Mouse (Mus musculus) E14TG2a.4 (cell line): ENCODE data around the gene Yipf4.
A peak's percentile ranks its signal among the peaks of the same experiment; 100 is the strongest.

Experiments used
- H3K27me3 ChIP-seq: 2 replicates; pipeline ENCODE4 v1.6.1; 2014; ENCODE audit warnings: low read length, control low read depth; ENCODE audit not compliant: insufficient read depth
- H3K36me3 ChIP-seq: 2 replicates; pipeline ENCODE4 v1.6.1; 2014; ENCODE audit warnings: low read length, control low read depth; ENCODE audit not compliant: insufficient read depth
- H3K4me1 ChIP-seq: replicated peaks from 2 replicates; pipeline ENCODE4 v1.6.1; 2014; ENCODE audit warnings: low read depth, low read length, control low read depth
- H3K4me3 ChIP-seq: replicated peaks from 2 replicates; pipeline ENCODE4 v1.5.1; 2014; ENCODE audit warnings: mild to moderate bottlenecking, low read length
- H3K9me3 ChIP-seq: 2 replicates; pipeline ENCODE4 v1.6.1; 2014; ENCODE audit warnings: low read length, control low read depth
- CTCF ChIP-seq: conservative IDR thresholded peaks from 2 replicates; pipeline ENCODE4 v1.5.1; 2014; ENCODE audit warnings: low read length
- NANOG ChIP-seq: IDR thresholded peaks from 2 replicates; pipeline ENCODE4 v1.6.1; 2014; ENCODE audit warnings: borderline replicate concordance, low read length, mixed read lengths
- POU5F1 ChIP-seq: IDR thresholded peaks from 2 replicates; pipeline ENCODE4 v1.6.1; 2014; ENCODE audit warnings: low read length, borderline replicate concordance

The Yipf4 gene

DNA sequence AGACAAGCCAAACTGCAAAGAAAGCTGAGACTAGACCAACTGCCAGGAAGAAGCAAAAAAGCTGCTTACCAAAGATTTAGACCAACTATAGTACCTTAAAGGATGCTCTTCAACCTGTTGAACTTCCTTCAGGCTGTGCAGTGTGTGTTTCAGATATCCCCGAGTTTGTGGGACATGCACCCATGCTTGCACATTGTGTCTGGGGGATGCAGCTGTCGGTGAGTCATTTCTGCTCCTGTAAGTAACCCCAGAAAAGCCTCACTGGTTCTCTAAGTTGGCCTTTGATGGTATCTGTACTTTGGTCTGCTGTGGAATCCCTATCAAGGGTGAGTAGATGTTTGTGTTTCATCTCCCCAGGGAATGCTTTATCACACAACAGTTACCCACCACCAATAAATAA lies 23.0 kb downstream of the Yipf4 start:
- H3K9me3 ChIP-seq, result no peaks in the 10 kb centered on the region
- no peak overlapping the region for H3K4me3 ChIP-seq
- TF ChIP-seq POU5F1 (no peak), NANOG (no peak), CTCF (no peak)
- H3K36me3 ChIP-seq, result no peaks in the 10 kb centered on the region
- peaks cover 8% of the 10 kb centered on the region for H3K4me1 ChIP-seq
- H3K27me3 ChIP-seq, result no peaks in the 10 kb centered on the region

DNA sequence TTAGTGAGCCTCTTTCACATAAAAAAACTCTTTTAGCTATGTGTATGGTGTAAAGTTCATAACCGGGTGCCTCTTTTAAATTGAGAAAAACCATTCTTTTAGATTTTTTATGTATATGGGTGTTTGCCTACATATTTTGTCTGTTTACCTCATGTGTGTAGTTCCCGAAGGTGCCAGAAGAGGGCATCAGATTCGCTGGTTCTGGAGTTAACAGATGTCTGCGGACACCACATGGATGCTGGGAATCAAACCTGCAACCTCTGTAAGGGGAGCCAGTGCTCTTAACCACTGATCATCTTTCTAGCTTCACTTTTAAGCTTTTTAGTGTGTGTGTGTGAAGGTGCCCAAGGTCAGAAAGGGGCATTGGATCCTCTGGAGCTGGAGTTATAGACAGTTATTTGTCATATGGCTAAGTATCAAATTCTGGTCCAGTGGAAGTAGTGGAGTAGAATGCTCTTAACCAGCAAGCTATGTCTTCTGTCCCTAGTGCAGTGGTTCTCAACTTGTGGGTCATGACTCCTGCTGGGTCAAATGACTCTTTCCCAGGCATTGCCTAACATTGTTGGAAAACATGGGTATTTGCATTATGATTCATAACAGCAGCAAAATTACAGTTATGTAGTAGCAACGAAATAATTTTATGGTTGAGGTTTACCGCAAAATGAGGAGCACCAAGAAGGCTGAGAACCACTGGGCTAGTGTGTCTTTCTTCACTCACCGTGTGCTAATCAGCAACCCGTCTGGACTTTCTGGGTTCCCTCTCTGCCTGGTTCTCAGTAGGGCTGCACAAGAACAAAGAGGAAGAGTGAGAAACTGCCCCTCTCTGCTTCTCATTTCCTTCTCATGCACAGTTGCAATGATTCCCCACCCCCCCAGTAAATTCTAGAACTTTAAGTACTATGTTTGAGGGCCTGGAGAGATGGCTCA lies 33.8 kb downstream of the Yipf4 start:
- Histone ChIP-seq H3K9me3 (no peaks in the 10 kb centered on the region), H3K4me1 (peaks cover 18% of the 10 kb centered on the region), H3K27me3 (no peaks in the 10 kb centered on the region), H3K36me3 (peaks cover 17% of the 10 kb centered on the region), H3K4me3 (no peak overlapping the region)
- TF ChIP-seq POU5F1 (no peak), CTCF (peak; percentile 58)

DNA sequence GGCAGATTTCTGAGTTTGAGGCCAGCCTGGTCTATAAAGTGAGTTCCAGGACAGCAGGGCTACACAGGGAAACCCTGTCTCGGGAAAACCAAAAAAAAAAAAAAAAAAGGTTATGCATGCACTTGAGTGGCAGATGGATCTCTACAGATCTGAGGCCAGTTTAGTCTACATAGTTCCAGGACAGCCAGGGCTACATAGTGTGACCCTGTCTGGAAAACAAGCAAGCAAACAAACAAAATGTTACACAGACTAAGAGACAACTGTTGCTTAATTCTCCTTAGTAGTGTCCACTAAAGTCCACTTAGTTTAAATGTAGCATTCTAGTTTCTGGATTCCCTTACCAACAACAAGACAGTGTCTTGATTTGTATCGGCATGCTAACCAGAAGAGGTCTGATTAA lies 36.8 kb downstream of the Yipf4 start:
- Histone ChIP-seq H3K4me1 (peaks cover 34% of the 10 kb centered on the region), H3K4me3 (peak overlapping the region; percentile 98), H3K27me3 (no peaks in the 10 kb centered on the region), H3K36me3 (peaks cover 13% of the 10 kb centered on the region; the same call in 1 of the 2 replicates), H3K9me3 (no peaks in the 10 kb centered on the region)
- TF ChIP-seq POU5F1 (no peak), NANOG (no peak), CTCF (no peak)

DNA sequence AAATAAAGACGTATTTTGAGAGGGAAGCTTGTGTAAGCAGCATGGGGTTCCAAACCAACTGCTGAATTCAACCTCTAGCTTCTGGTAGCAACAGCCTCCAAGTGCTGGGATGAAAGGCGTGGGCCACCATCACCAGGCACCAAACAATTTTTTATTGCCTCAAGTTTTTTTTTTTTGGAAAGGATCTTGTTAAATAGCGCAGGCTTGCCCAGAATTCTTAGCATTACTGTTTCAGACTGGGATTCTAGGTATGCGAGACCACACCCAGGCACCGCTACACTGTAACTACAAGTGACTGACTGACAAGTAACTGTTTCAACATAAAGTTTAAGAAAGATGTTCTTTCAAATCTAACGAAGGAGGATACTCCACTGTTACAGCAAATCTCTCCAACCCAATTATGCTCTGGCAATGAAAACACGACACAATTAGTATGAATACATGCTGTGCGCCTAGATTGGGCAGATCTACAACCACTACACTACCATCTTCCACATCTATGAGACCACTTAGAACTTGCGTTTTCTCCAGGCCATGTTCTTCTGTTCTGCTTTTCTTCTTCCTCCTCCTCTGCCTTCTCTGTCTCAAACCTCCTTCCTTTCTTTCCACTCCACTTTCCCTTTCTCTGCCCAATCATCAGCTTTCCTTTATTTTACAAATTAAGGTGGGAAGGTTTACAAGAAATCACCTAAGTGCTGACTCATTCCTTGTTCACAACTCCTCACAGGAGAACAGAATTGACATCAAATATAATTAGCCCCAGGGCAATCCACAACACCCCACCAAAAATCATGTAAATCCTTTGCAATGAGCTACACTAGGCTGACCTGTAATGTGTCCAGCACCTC lies 37.7 kb downstream of the Yipf4 start:
- H3K9me3 ChIP-seq, result no peaks in the 10 kb centered on the region
- H3K36me3 ChIP-seq, result 0 out of 2 replicates have a peak, but pooled peaks cover 9% of the 10 kb centered on the region
- TF ChIP-seq CTCF, result no peak
- peak; percentile 57; the same call in 1 of the 2 replicates for TF ChIP-seq NANOG
- no peak for TF ChIP-seq POU5F1

DNA sequence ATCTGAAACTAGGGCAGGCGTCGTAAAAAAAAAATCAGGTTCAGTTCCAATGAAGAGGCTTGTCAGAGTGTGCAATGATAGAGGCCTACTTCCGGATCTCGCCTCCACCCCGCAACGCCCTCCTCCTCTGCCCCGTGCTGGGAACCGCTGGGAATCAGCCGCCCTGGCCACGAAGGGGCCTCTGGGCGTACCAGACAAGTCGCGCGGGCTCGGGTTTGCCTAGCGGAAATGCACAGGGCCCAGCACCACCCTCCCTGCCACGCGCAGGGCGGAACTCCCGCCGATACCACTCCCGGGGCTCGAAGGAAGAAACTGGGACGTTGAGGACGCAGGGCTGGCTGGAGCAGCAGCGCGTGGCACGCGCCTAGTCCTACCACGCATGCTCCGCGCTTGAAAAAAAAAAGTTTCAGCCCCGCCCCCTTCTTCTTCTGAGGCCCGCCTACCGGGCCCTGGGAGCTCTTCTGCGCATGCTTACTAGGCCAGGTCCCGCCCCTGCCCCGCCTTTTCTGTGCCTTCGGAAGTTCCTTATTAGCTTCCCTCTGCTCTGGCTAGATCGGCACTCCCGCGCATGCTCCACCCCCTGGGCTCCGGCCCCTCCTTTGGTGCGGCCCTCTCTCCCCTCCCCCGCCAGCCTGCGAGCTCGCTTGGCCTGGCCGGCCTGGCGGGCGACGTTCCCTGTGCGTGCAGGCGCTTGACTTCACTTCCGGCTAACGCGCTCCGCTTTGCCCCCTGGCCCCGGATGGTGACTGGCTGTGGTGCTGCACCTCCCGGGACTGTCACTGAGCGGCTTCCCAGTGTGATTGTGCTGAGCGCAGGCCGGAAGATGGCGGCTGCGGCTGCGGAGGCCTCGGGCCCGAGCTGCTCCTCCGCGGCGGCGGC lies 38.7 kb downstream of the Yipf4 start, which contains the start of gene Birc6:
Gene Birc6, plus strand, starts transcription at position 567 of the 879 bp plus-strand sequence.
- Histone ChIP-seq H3K4me1 (peaks cover 44% of the 10 kb centered on the region), H3K36me3 (0 out of 2 replicates have a peak, but pooled peaks cover 5% of the 10 kb centered on the region), H3K9me3 (no peaks in the 10 kb centered on the region), H3K27me3 (no peaks in the 10 kb centered on the region), H3K4me3 (peak within 1 kb of the TSS; percentile 98)
- TF ChIP-seq POU5F1 (no peak), NANOG (no peak), CTCF (no peak)

More for the DNA sequence above, 37.7 kb downstream of the Yipf4 start:
- Histone ChIP-seq H3K4me3 (peak overlapping the region; percentile 98), H3K27me3 (no peaks in the 10 kb centered on the region), H3K4me1 (peaks cover 42% of the 10 kb centered on the region)

DNA sequence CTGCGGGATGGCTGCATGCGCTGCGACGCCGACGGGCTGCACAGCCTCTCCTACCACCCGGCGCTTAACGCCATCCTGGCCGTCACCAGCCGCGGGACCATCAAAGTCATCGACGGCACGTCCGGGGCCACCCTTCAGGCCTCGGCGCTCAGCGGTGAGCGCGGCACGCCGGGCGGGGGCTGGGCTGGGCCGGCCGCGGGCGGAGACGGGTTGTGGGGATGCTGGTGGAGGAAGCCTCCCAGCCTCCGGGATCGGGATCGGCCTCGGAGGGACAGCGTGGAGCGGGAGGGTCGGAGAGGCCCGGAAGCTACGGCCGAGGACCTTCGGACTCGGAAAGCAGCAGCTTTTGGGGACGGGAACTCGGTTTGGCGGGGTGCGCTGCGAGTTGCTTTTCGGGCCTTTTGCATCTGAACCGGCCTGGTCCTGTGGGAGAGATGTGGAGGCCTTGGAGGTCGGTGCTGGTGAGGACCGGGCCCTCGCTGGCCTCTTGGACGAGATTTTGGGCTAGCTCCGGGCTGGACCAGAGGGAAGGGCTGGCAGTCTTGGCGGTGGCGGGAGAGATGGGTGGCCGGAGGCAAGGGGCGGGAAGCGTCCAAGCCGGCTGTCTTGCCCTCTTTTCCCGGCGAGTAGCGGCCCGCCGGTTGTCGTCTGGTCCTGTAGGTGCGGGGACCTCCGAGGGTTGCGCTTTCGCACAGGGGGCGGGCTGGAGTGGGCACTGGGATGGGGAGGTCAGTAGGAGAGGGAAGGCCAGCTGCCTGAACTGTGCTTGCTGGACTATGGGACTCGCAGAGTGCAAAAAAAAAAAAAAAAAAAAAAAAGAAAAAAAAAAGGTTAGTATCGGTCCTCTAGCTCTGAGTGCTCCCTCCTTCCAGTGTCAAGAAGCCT lies 39.6 kb downstream of the Yipf4 start:
- Histone ChIP-seq H3K4me3 (peak overlapping the region; percentile 98), H3K4me1 (peaks cover 42% of the 10 kb centered on the region), H3K9me3 (no peaks in the 10 kb centered on the region), H3K27me3 (no peaks in the 10 kb centered on the region), H3K36me3 (no peaks in the 10 kb centered on the region; the same call in 1 of the 2 replicates)
- TF ChIP-seq NANOG, result no peak
- no peak for TF ChIP-seq CTCF
- no peak for TF ChIP-seq POU5F1

DNA sequence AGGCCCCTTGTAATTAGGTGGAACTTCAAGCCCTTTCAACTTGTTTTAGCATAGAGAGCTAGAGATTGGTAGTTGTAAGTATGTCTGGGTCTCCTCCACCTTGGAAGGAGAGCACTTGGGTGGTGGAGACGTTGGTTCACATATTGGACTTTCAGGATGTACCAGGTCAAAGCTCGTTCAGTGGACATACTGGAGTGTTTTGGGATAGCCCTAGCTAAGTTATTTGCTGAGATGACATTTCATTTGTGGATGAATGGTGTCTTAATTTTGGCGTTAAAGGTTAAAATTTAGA lies 40.2 kb downstream of the Yipf4 start:
- TF ChIP-seq CTCF (no peak), POU5F1 (no peak), NANOG (no peak)
- H3K9me3 ChIP-seq, result no peaks in the 10 kb centered on the region
- H3K4me3 ChIP-seq, result peak overlapping the region; percentile 98
- no peaks in the 10 kb centered on the region for H3K27me3 ChIP-seq
- peaks cover 40% of the 10 kb centered on the region for H3K4me1 ChIP-seq
- no peaks in the 10 kb centered on the region; the same call in 1 of the 2 replicates for H3K36me3 ChIP-seq
